In genomic region chr3:156406136-156406535, GRCm38 (mm10) we compare ENCODE assay signal across 35 mouse cellular contexts.
"Had no signal": no experiment of that assay in that cellular context is flagged by ENCODE, and none has a peak within 500 bp of the region (broad histone marks: within the 10 kb centered on the region; RNA-seq: fewer than 3 reads in every experiment).

No protein-coding gene starts in this region.

- ATAC-seq: hindbrain, embryonic 16.5 days; hindbrain, postnatal 0 days; inflammation-experienced regulatory T-cells, adult 6 months; intestine, embryonic 15.5 days; intestine, embryonic 16.5 days; intestine, postnatal 0 days had no signal

- DNase-seq: heart, postnatal 10 days; heart, postnatal 14 days; heart, postnatal 36 days; heart, postnatal 4 days; kidney, adult 11 months; kidney, adult 18-20 months; kidney, adult 2 months; kidney, adult 8-10 months; kidney, adult 9 months; kidney, postnatal 10 days; kidney, postnatal 14 days; kidney, postnatal 25 days; kidney, postnatal 36 days; kidney, postnatal 4 days; layer of hippocampus, adult 9-11 months; layer of hippocampus, postnatal 36 days had no signal

- H3K27me3 ChIP-seq: heart, embryonic 12.5 days; heart, embryonic 13.5 days; heart, embryonic 15.5 days; hindbrain, embryonic 12.5 days; hindbrain, embryonic 13.5 days; hindbrain, embryonic 15.5 days; intestine, embryonic 15.5 days; kidney, embryonic 15.5 days had no signal

- H3K4me2 ChIP-seq: heart, embryonic 11.5 days; heart, embryonic 12.5 days; heart, embryonic 13.5 days; heart, embryonic 15.5 days; hindbrain, embryonic 12.5 days; hindbrain, embryonic 13.5 days; hindbrain, embryonic 14.5 days; hindbrain, embryonic 15.5 days; intestine, embryonic 15.5 days; kidney, embryonic 15.5 days had no signal

- H3K36me3 ChIP-seq: heart, embryonic 10.5 days; heart, embryonic 12.5 days; heart, embryonic 13.5 days; heart, embryonic 15.5 days; hindbrain, embryonic 10.5 days; hindbrain, embryonic 12.5 days; hindbrain, embryonic 13.5 days; hindbrain, embryonic 15.5 days; intestine, embryonic 15.5 days; kidney, embryonic 15.5 days had no signal

- H3K4me3 ChIP-seq: heart, embryonic 10.5 days; heart, embryonic 12.5 days; heart, embryonic 13.5 days; heart, embryonic 15.5 days; hindbrain, embryonic 10.5 days; hindbrain, embryonic 12.5 days; hindbrain, embryonic 13.5 days; hindbrain, embryonic 15.5 days; intestine, embryonic 15.5 days; kidney, embryonic 15.5 days; layer of hippocampus, adult 2 months had no signal

- H3K27ac ChIP-seq: heart, embryonic 10.5 days; heart, embryonic 13.5 days; heart, embryonic 15.5 days; hindbrain, embryonic 10.5 days; hindbrain, embryonic 12.5 days; hindbrain, embryonic 13.5 days; hindbrain, embryonic 14.5 days; hindbrain, embryonic 15.5 days; hindbrain, postnatal 0 days; intestine, embryonic 15.5 days; kidney, embryonic 15.5 days; kidney, postnatal 0 days; layer of hippocampus, adult 2 months had no signal

- H3K4me1 ChIP-seq: heart, embryonic 10.5 days; heart, embryonic 12.5 days; heart, embryonic 13.5 days; heart, embryonic 15.5 days; hindbrain, embryonic 10.5 days; hindbrain, embryonic 12.5 days; hindbrain, embryonic 13.5 days; hindbrain, embryonic 15.5 days; intestine, embryonic 15.5 days; kidney, embryonic 15.5 days had no signal

- H3K9me3 ChIP-seq: heart, embryonic 10.5 days; heart, embryonic 12.5 days; heart, embryonic 13.5 days; heart, embryonic 15.5 days; hindbrain, embryonic 10.5 days; hindbrain, embryonic 12.5 days; hindbrain, embryonic 13.5 days; hindbrain, embryonic 15.5 days; intestine, embryonic 15.5 days; kidney, embryonic 15.5 days had no signal
